Mouse (Mus musculus) erythroblast, embryonic 14.5 days (primary cell): Measurements from ENCODE around the gene Cnst.

Experiments used
- GATA1 ChIP-seq: IDR thresholded peaks from 2 replicates; pipeline ENCODE4 v1.6.1; 2012; ENCODE audit warnings: low read length, inconsistent platforms, mixed read lengths
- TAL1 ChIP-seq: IDR thresholded peaks from 3 replicates; pipeline ENCODE4 v1.6.1; 2012; ENCODE audit warnings: low read length, inconsistent platforms, mixed read lengths

GRCm38 (mm10) chr1:179502565-179502964, 43.6 kb upstream of the Cnst start:
- no peak for TF ChIP-seq GATA1
- TF ChIP-seq TAL1: no peak
